Mouse (Mus musculus): ENCODE results near the gene C1rl. TPM values are rescaled to one million over a fixed set of nuclear protein-coding genes. Genes with fewer than 3 reads are reported as not detected.
"Not testable (repeated sequence)": the region's sequence is repeated elsewhere in the genome, so short reads cannot be mapped to it uniquely, and the experiment has no call there.

Gene C1rl
- polyA plus RNA-seq, 1 experiment, result 8.5 TPM

DNA sequence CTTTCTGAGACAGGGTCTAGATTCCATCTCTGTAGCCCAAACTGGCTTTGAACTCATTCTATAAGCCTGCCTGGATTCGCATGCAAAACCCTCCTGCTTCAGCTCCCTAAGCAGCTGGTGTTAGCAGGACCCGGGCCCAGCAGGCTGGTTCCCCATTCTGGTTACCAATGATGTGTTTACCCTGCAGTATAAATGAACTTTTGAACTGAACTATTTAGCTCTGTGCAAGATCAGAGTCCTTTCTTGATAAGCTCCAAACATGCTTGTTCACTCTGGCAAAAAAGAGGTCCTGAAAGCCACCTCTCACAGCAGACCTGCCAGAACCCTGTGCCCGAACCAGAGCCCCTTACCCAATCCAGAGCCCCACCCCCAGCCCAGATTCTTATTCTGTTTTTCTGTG lies 35.0 kb downstream of the C1rl start:
- Histone ChIP-seq H3K4me1 (ENCODE audit: control insufficient read depth, insufficient read depth, low read length) (no peaks in the 10 kb centered on the region), H3K27ac (ENCODE audit: control insufficient read depth, insufficient read depth, low read depth, low read length, poor library complexity) (no peak overlapping the region), H3K4me3 (replicated peaks; ENCODE audit: control insufficient read depth, low read depth, low read length) (no peak overlapping the region)
- 66% methylated on average over 3 of the region's 3 CpGs for WGBS
- no peak for TF ChIP-seq POLR2A (IDR thresholded peaks at IDR 0.05; ENCODE audit: borderline replicate concordance, control insufficient read depth, low read depth, low read length)
- no peak for TF ChIP-seq CTCF (IDR thresholded peaks at IDR 0.05; ENCODE audit: control insufficient read depth, insufficient read depth, low read length)

DNA sequence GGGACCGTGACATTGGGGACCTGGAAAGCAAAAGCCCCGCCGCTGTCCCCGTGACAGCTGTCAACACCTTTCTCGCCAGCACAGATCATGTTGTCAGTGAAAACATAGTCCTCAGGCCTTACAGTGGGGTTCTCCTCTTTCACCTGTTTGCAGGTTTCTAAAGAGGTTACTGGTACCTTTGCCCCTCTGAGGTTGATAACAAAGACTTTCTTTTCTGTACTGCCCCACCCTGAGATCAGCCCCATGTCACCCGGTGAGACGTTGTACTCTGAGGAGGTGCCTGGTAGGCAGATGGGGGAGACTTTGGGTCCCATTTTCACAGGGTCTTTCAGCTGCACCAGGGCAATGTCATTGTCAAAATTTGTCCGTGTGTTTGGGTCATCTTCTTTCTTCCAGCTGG lies 38.2 kb downstream of the C1rl start:
- 85% methylated on average over 8 of the region's 8 CpGs for WGBS

DNA sequence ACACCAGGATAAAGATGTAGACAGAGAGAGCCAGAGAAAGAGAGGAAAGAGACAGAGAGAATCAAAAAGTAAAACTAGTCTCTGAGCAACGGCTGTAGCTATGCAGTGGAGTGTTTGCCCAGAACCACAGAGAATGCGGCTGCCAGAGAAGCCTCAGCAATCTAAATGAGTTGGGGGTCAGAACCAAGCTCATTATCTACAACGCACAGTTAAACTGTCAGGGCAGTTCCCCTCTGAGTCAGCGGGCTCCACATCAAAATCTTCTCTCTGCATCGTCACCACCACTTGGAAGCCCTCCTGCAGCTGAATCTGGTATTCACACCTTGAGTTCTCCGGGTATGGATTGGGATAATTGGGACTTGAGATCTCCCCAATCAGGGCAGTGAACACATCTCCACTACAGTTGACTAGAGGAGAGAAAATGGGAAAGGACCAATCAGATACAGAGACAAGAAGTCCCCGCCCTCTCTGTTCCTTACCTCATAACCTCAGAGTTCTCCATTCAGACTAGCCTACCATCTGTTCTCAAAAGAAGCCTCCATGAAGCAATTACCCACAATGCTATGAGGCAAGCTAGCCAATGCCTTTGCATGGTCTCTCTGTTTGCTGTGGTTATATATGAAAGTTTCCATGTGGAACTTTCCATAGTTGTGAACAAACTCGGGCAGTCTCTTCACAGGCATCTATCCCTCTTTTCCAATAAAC lies 43.4 kb downstream of the C1rl start:
- WGBS, result 65% methylated on average over 8 of the region's 8 CpGs
- H3K4me1 ChIP-seq (ENCODE audit: control insufficient read depth, insufficient read depth, low read length); H3K27ac ChIP-seq (ENCODE audit: control insufficient read depth, insufficient read depth, low read depth, low read length, poor library complexity); H3K4me3 ChIP-seq (replicated peaks; ENCODE audit: control insufficient read depth, low read depth, low read length): not testable (repeated sequence)

More for the DNA sequence above, 38.2 kb downstream of the C1rl start:
- Histone ChIP-seq H3K4me3 (replicated peaks; ENCODE audit: control insufficient read depth, low read depth, low read length) (no peak overlapping the region), H3K27ac (ENCODE audit: control insufficient read depth, insufficient read depth, low read depth, low read length, poor library complexity) (no peak overlapping the region), H3K4me1 (ENCODE audit: control insufficient read depth, insufficient read depth, low read length) (no peaks in the 10 kb centered on the region)
- TF ChIP-seq CTCF (IDR thresholded peaks at IDR 0.05; ENCODE audit: control insufficient read depth, insufficient read depth, low read length) (no peak), POLR2A (IDR thresholded peaks at IDR 0.05; ENCODE audit: borderline replicate concordance, control insufficient read depth, low read depth, low read length) (no peak)

DNA sequence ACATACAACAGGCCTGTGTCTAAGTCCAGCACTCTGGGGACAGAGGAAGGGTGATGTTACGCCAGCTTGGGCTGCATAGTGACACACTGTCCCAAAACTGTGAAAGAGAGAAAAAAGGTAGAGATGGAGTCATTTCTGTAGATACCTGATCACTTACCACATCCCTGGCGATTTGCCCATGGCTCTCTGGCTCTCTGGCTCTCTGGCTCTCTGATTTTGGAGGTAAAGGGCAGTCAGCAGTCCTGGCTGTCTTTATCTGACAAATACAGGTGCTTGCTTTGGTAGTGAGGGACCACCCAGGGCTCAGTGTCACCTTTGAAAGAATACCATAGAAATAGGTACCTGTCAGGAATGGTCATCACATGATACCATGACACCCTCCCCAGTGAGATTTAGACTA lies 48.3 kb downstream of the C1rl start:
- not testable (repeated sequence) for H3K4me3 ChIP-seq (replicated peaks; ENCODE audit: control insufficient read depth, low read depth, low read length); H3K4me1 ChIP-seq (ENCODE audit: control insufficient read depth, insufficient read depth, low read length); H3K27ac ChIP-seq (ENCODE audit: control insufficient read depth, insufficient read depth, low read depth, low read length, poor library complexity)
- WGBS, result 66% methylated on average over 2 of the region's 2 CpGs

DNA sequence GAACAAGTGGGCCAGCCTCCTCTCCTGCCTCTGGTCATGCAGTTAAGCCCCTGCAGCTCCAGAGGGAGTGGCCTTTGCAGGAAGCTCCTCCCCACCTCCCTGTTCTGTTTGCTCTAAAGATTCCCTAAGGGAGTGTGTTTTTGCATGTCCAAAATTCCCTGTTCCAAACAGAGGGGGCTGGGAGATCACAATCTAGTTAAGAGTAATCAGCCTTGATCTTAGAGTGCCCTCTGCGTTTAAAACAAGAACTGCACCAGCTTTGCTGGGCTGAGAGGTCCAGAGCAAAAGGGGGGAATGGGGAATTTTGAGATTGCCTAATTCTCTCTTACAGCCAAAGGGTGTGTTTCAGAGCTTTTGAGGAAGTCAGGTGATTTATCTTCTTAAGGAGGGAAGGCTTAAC lies 49.4 kb downstream of the C1rl start, which contains the start of gene C1s1:
Gene C1s1, minus strand, starts transcription at position 76 of the 400 bp plus-strand sequence.
- H3K27ac ChIP-seq (ENCODE audit: control insufficient read depth, insufficient read depth, low read depth, low read length, poor library complexity); H3K4me1 ChIP-seq (ENCODE audit: control insufficient read depth, insufficient read depth, low read length); H3K4me3 ChIP-seq (replicated peaks; ENCODE audit: control insufficient read depth, low read depth, low read length): not testable (repeated sequence)
- WGBS, result 0% methylated on average over 1 of the region's 1 CpGs
- TF ChIP-seq CTCF (IDR thresholded peaks at IDR 0.05; ENCODE audit: control insufficient read depth, insufficient read depth, low read length), result 0 out of 2 replicates have a peak, but pooled peaks have one; percentile 13

DNA sequence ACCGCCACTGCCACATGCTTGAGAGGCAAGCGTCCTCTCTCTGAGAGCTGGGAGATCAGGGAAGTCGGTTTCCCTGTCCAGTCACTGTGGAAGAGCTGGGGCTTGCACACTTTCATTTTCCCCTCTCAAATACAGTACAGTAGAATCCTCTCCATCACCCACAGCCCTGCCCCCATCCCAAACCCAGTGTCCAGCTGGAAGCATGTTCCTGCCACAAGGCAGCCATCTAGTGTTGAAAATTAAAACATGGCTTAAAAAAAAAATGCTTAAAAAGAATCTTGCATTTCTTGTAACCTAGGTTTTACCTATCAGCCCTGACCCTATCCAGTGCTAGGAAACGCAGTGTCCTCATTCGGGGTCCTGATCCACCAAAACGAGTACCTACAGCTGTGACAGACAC lies 51.6 kb downstream of the C1rl start:
- H3K4me1 ChIP-seq (ENCODE audit: control insufficient read depth, insufficient read depth, low read length), result no peaks in the 10 kb centered on the region
- 72% methylated on average over 6 of the region's 6 CpGs for WGBS
- H3K4me3 ChIP-seq (replicated peaks; ENCODE audit: control insufficient read depth, low read depth, low read length), result no peak overlapping the region
- TF ChIP-seq POLR2A (IDR thresholded peaks at IDR 0.05; ENCODE audit: borderline replicate concordance, control insufficient read depth, low read depth, low read length), result no peak
- no peak for TF ChIP-seq CTCF (IDR thresholded peaks at IDR 0.05; ENCODE audit: control insufficient read depth, insufficient read depth, low read length)
- no peak overlapping the region for H3K27ac ChIP-seq (ENCODE audit: control insufficient read depth, insufficient read depth, low read depth, low read length, poor library complexity)

DNA sequence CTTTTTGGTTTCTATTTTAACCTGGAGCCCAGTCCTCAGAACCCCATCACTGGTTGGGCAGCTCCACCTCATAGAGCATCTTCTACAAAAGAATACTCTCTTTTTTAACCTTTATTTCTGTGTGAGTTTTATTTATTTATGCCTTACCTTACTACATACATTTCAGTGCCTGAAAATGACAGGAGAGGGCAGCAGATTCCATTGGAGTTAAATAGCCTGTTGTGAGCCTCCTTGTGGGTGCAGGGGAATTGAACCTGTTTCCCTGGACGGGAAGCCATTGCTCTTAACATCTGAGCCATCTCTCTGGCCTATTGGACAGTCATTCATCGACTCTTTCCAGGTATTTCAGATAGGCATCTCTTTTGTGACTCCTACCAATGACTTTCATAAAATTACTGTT lies 52.5 kb downstream of the C1rl start:
- H3K4me1 ChIP-seq (ENCODE audit: control insufficient read depth, insufficient read depth, low read length), result no peaks in the 10 kb centered on the region
- TF ChIP-seq POLR2A (IDR thresholded peaks at IDR 0.05; ENCODE audit: borderline replicate concordance, control insufficient read depth, low read depth, low read length) (no peak), CTCF (IDR thresholded peaks at IDR 0.05; ENCODE audit: control insufficient read depth, insufficient read depth, low read length) (no peak)
- H3K27ac ChIP-seq (ENCODE audit: control insufficient read depth, insufficient read depth, low read depth, low read length, poor library complexity), result no peak overlapping the region
- WGBS, result 61% methylated on average over 2 of the region's 2 CpGs
- no peak overlapping the region for H3K4me3 ChIP-seq (replicated peaks; ENCODE audit: control insufficient read depth, low read depth, low read length)

DNA sequence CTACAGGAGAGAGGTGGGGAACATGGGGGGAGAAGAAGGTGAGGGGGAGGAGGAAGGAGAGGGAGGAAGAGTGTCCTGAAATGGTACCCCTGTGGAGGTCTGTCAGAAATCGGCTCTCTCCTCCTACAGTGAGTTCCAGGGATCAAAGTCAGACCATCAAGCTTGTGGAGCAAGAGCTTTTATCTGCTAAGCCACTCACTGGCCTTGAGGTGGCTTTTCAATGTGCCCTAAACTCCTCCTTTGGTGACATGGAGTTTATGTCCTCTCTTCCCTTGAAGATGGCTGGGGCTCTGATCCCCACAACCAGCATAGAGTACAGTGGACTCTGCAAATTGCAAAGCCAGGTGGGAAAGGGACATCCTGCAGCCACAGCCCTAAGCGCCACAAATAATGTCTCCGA lies 55.1 kb downstream of the C1rl start:
- not testable (repeated sequence) for H3K27ac ChIP-seq (ENCODE audit: control insufficient read depth, insufficient read depth, low read depth, low read length, poor library complexity); H3K4me1 ChIP-seq (ENCODE audit: control insufficient read depth, insufficient read depth, low read length); H3K4me3 ChIP-seq (replicated peaks; ENCODE audit: control insufficient read depth, low read depth, low read length)
- 77% methylated on average over 3 of the region's 3 CpGs for WGBS

DNA sequence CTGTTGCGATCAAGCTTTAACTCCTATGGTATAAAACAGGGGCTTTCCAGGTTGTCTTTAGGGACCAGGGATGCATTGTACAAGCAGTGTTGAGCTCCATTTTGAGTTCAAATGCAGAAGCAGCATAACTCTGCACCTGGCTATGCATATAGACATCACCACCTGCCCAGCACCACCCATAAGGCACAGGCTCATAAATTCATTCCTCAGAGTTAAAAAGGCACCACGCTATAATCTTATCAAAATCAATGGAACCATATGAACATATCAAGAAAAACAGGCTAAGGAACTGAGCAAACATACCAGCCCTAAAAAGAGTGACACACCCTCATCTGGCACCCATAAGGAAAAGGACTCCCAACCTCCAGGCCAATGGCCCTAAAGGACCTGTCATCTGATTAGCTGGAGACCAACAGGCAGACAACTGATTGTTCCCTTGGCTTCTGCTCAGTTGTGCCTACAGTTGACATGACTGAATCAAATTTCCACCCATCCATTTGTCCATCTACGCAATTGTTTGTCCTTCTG lies 56.2 kb downstream of the C1rl start:
- TF ChIP-seq POLR2A (IDR thresholded peaks at IDR 0.05; ENCODE audit: borderline replicate concordance, control insufficient read depth, low read depth, low read length), result no peak
- TF ChIP-seq CTCF (IDR thresholded peaks at IDR 0.05; ENCODE audit: control insufficient read depth, insufficient read depth, low read length), result no peak
- no peak overlapping the region for H3K4me3 ChIP-seq (replicated peaks; ENCODE audit: control insufficient read depth, low read depth, low read length)
- H3K4me1 ChIP-seq (ENCODE audit: control insufficient read depth, insufficient read depth, low read length), result no peaks in the 10 kb centered on the region
- 86% methylated on average over 3 of the region's 3 CpGs for WGBS
- H3K27ac ChIP-seq (ENCODE audit: control insufficient read depth, insufficient read depth, low read depth, low read length, poor library complexity), result no peak overlapping the region

All from bone marrow, adult 2 months (tissue).